Mouse (Mus musculus) adrenal gland, adult (tissue): ENCODE measurements around the gene Gatad2a.
"Not testable (repeated sequence)": the region's sequence is repeated elsewhere in the genome, so short reads cannot be mapped to it uniquely, and the experiment has no call there.

Experiments
- DNase-seq, 2 experiments: peaks; one replicate each; pipeline ENCODE4 v3.0.0; 2022 to 2023; ENCODE audit warnings: low spot score in 1 of 2; ENCODE audit not compliant: inconsistent age in 2 of 2

The Gatad2a gene

GRCm38 (mm10) chr8:69995776-69996588 lies at the start of gene Gatad2a:
Gene Gatad2a (minus strand): TSS chr8:69996384.
- peak; percentile 100 for DNase-seq

GRCm38 (mm10) chr8:70043996-70044395 lies 47.8 kb upstream of the Gatad2a start:
- DNase-seq = no peak

- DNase-seq = peak; percentile 97 to 99
Observed at GRCm38 (mm10) chr8:70042583-70043455, 46.6 kb upstream of the Gatad2a start, which contains the start of the genes Mau2 and Sugp1. Gene Mau2 (minus strand): TSS chr8:70042734. Gene Sugp1 (plus strand): TSS chr8:70042813.

- no peak for DNase-seq
Observed at GRCm38 (mm10) chr8:70041885-70042546, 45.8 kb upstream of the Gatad2a start.

GRCm38 (mm10) chr8:70037994-70038393 lies 41.8 kb upstream of the Gatad2a start:
- no peak for DNase-seq

- no peak for DNase-seq
Observed at GRCm38 (mm10) chr8:70030255-70030654, 34.1 kb upstream of the Gatad2a start.

- DNase-seq = no peak
Observed at GRCm38 (mm10) chr8:70026151-70026550, 30.0 kb upstream of the Gatad2a start.

GRCm38 (mm10) chr8:70023596-70023995 lies 27.4 kb upstream of the Gatad2a start:
- no peak for DNase-seq

- no peak for DNase-seq
Observed at GRCm38 (mm10) chr8:70015017-70015416, 18.8 kb upstream of the Gatad2a start.

- DNase-seq = no peak
Observed at GRCm38 (mm10) chr8:70012763-70013162, 16.6 kb upstream of the Gatad2a start.

- DNase-seq = no peak
Observed at GRCm38 (mm10) chr8:70012350-70012749, 16.2 kb upstream of the Gatad2a start.

GRCm38 (mm10) chr8:70010796-70011195 lies 14.6 kb upstream of the Gatad2a start:
- DNase-seq = not testable (repeated sequence)

- DNase-seq = peak in 1 of 2 experiments; percentile 44
Observed at GRCm38 (mm10) chr8:70005178-70005577, 9.0 kb upstream of the Gatad2a start.

GRCm38 (mm10) chr8:70004345-70004744 lies 8.2 kb upstream of the Gatad2a start:
- no peak for DNase-seq

- no peak for DNase-seq
Observed at GRCm38 (mm10) chr8:70003204-70003657, 7.0 kb upstream of the Gatad2a start.

GRCm38 (mm10) chr8:70001892-70002191 lies 5.7 kb upstream of the Gatad2a start:
- not testable (repeated sequence) for DNase-seq

- DNase-seq = peak; percentile 62 to 84
Observed at GRCm38 (mm10) chr8:70001176-70001891, 5.2 kb upstream of the Gatad2a start.

GRCm38 (mm10) chr8:70000226-70000625 lies 4.0 kb upstream of the Gatad2a start:
- no peak for DNase-seq

GRCm38 (mm10) chr8:69999236-69999635 lies 3.1 kb upstream of the Gatad2a start:
- no peak for DNase-seq

GRCm38 (mm10) chr8:69998706-69999105 lies 2.5 kb upstream of the Gatad2a start:
- no peak for DNase-seq
